Mouse (Mus musculus): ENCODE results near the gene Hoxa6.

GRCm38 (mm10) chr6:52226569-52227257, 18.2 kb upstream of the Hoxa6 start:
- TF ChIP-seq POLR2A (IDR thresholded peaks at IDR 0.05; ENCODE audit: borderline replicate concordance, extremely low read depth, low read depth, low read length) (no peak), CTCF (IDR thresholded peaks at IDR 0.05; ENCODE audit: insufficient read depth, low read length) (no peak)

All from lung, adult 2 months (tissue).